Mouse (Mus musculus): ENCODE measurements around the gene Prkn. TPM values are rescaled to one million over a fixed set of nuclear protein-coding genes. Genes with fewer than 3 reads are reported as not detected.

The Prkn gene
- polyA plus RNA-seq, 1 experiment from 2014 or later = 0.14 TPM

- WGBS = 71% methylated on average over 5 of the region's 5 CpGs
- no peak for ATAC-seq (replicated peaks; ENCODE audit: low FRiP score)
- H3K9ac ChIP-seq (ENCODE audit: low read depth, low read length) = no peak overlapping the region
- no peak overlapping the region for H3K27ac ChIP-seq (ENCODE audit: low read depth, low read length)
- no peaks in the 10 kb centered on the region for H3K36me3 ChIP-seq (ENCODE audit: control insufficient read depth, insufficient read depth, low read length)
- DNase-seq (ENCODE audit: low spot score) = no peak
- H3K4me3 ChIP-seq (ENCODE audit: low read depth, low read length) = no peak overlapping the region
- no peaks in the 10 kb centered on the region for H3K4me1 ChIP-seq (replicated peaks; ENCODE audit: control insufficient read depth, insufficient read depth, low read length)
- H3K27me3 ChIP-seq (replicated peaks; ENCODE audit: control insufficient read depth, insufficient read depth, low read length) = no peaks in the 10 kb centered on the region
- no peak overlapping the region for H3K4me2 ChIP-seq
- H3K9me3 ChIP-seq (ENCODE audit: control insufficient read depth, low read length) = no peaks in the 10 kb centered on the region
These were observed 881.7 kb downstream of the Prkn start for GRCm38 (mm10) chr17:11721906-11722305.

- Histone ChIP-seq H3K4me3 (ENCODE audit: low read depth, low read length) (no peak overlapping the region), H3K4me2 (no peak overlapping the region), H3K9ac (ENCODE audit: low read depth, low read length) (no peak overlapping the region), H3K9me3 (ENCODE audit: control insufficient read depth, low read length) (no peaks in the 10 kb centered on the region), H3K27ac (ENCODE audit: low read depth, low read length) (no peak overlapping the region), H3K27me3 (replicated peaks; ENCODE audit: control insufficient read depth, insufficient read depth, low read length) (no peaks in the 10 kb centered on the region), H3K4me1 (replicated peaks; ENCODE audit: control insufficient read depth, insufficient read depth, low read length) (no peaks in the 10 kb centered on the region), H3K36me3 (ENCODE audit: control insufficient read depth, insufficient read depth, low read length) (no peaks in the 10 kb centered on the region)
- WGBS = 95% methylated on average over 1 of the region's 1 CpGs
- DNase-seq (ENCODE audit: low spot score) (no peak), ATAC-seq (replicated peaks; ENCODE audit: low FRiP score) (no peak)
These were observed 882.3 kb downstream of the Prkn start for GRCm38 (mm10) chr17:11722478-11722877.

DNA sequence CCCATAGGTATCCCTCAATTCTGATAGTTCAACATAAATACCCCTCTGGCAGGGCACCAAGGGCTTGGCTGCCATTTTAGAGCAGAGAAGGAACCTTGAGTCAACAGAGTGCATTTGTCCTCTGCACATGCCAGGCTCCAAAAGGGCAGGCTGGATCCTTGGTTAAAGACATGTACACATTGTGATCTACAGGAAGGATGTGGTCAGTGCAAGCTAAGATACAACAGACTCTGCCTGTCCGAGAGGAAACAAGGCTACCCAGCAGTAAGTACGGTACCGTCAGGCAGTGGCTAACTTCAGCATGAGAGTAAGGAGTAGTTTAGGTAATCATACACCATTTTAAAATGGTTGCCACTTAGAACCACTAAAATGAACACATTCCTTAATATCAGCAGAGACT lies 884.0 kb downstream of the Prkn start:
- Histone ChIP-seq H3K9ac (ENCODE audit: low read depth, low read length) (no peak overlapping the region), H3K27ac (ENCODE audit: low read depth, low read length) (no peak overlapping the region), H3K27me3 (replicated peaks; ENCODE audit: control insufficient read depth, insufficient read depth, low read length) (no peaks in the 10 kb centered on the region), H3K36me3 (ENCODE audit: control insufficient read depth, insufficient read depth, low read length) (no peaks in the 10 kb centered on the region), H3K4me2 (no peak overlapping the region), H3K4me3 (ENCODE audit: low read depth, low read length) (no peak overlapping the region), H3K4me1 (replicated peaks; ENCODE audit: control insufficient read depth, insufficient read depth, low read length) (no peaks in the 10 kb centered on the region), H3K9me3 (ENCODE audit: control insufficient read depth, low read length) (no peaks in the 10 kb centered on the region)
- no peak for DNase-seq (ENCODE audit: low spot score)
- ATAC-seq (replicated peaks; ENCODE audit: low FRiP score) = no peak; the same call in 1 of the 2 replicates
- WGBS = 50% methylated on average over 3 of the region's 3 CpGs

- 50% methylated on average over 1 of the region's 1 CpGs for WGBS
- Histone ChIP-seq H3K27ac (ENCODE audit: low read depth, low read length) (no peak overlapping the region), H3K4me2 (no peak overlapping the region), H3K9me3 (ENCODE audit: control insufficient read depth, low read length) (no peaks in the 10 kb centered on the region), H3K9ac (ENCODE audit: low read depth, low read length) (no peak overlapping the region), H3K27me3 (replicated peaks; ENCODE audit: control insufficient read depth, insufficient read depth, low read length) (no peaks in the 10 kb centered on the region), H3K4me1 (replicated peaks; ENCODE audit: control insufficient read depth, insufficient read depth, low read length) (no peaks in the 10 kb centered on the region), H3K4me3 (ENCODE audit: low read depth, low read length) (no peak overlapping the region), H3K36me3 (ENCODE audit: control insufficient read depth, insufficient read depth, low read length) (no peaks in the 10 kb centered on the region)
- DNase-seq (ENCODE audit: low spot score) (no peak), ATAC-seq (replicated peaks; ENCODE audit: low FRiP score) (no peak)
These were observed 886.9 kb downstream of the Prkn start for GRCm38 (mm10) chr17:11727101-11727500.

DNA sequence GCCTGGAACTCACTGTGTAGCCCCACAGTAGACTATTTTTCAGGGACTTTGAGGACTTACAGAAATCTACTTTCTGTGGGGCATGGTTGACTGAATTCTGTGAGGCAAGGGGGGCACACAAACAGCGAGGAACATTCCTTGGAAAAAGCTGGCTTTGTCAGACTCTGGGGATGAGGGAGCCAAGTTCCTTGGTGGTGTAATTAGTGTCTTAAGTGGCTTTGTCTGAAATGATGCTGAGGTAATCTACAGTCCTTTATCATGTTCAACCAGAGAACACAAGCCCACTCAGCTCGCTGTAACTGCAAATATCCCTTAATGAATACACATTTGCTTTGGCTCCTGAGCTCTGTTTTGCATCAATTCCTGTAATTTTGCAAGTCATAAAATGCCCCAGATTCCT lies 888.1 kb downstream of the Prkn start:
- DNase-seq (ENCODE audit: low spot score) (no peak), ATAC-seq (replicated peaks; ENCODE audit: low FRiP score) (no peak)
- no peaks in the 10 kb centered on the region for H3K27me3 ChIP-seq (replicated peaks; ENCODE audit: control insufficient read depth, insufficient read depth, low read length)
- H3K4me3 ChIP-seq (ENCODE audit: low read depth, low read length) = no peak overlapping the region
- no peaks in the 10 kb centered on the region for H3K4me1 ChIP-seq (replicated peaks; ENCODE audit: control insufficient read depth, insufficient read depth, low read length)
- H3K27ac ChIP-seq (ENCODE audit: low read depth, low read length) = no peak overlapping the region
- no peaks in the 10 kb centered on the region for H3K36me3 ChIP-seq (ENCODE audit: control insufficient read depth, insufficient read depth, low read length)
- 73% methylated on average over 2 of the region's 2 CpGs for WGBS
- no peak overlapping the region for H3K4me2 ChIP-seq
- H3K9me3 ChIP-seq (ENCODE audit: control insufficient read depth, low read length) = no peaks in the 10 kb centered on the region
- no peak overlapping the region for H3K9ac ChIP-seq (ENCODE audit: low read depth, low read length)

DNA sequence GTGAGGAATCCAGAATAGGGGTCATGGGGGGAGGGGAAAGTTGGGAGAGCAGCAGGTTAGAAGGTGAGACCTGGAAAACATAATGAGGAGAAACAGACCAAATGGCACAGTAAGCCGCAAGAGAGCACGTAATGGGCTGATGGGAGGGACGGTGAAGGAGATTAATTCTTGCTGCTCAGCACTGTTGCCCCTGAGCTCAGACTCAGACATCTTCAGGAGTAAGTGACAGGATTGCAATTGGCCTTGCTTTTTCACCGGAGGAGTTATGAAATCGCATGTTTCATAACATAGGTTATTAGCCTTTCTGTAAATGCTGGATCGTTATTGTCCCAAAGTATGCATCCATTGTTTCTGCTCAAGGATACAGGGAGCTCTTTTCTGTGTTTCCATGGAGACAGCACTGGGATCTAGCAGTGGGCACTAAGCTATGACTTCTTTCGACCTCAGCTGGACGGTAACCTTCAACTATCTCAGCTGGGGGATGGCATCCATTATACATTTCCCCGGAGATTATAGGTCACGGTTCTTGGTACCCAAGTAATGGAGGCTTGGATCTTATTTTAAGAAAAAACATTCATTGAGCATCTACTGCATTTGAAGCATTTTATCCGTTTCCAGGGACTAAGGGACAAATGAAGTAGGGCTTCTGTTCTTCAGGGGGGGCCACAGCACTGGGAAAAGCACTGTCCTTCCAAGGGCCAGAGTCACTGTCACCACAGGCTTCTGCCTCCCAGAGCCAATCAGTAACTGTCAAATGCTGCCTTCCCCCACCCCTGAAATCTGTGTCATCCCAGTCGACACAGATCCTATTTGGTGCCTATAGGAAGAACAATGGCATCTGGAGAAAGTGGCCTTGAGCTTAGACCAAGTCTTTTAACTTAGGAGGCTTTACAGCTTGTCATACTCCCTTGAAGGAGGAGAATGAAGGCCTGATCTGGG lies 890.7 kb downstream of the Prkn start:
- no peak overlapping the region for H3K27ac ChIP-seq (ENCODE audit: low read depth, low read length)
- H3K4me1 ChIP-seq (replicated peaks; ENCODE audit: control insufficient read depth, insufficient read depth, low read length) = no peaks in the 10 kb centered on the region
- H3K9me3 ChIP-seq (ENCODE audit: control insufficient read depth, low read length) = no peaks in the 10 kb centered on the region
- H3K27me3 ChIP-seq (replicated peaks; ENCODE audit: control insufficient read depth, insufficient read depth, low read length) = no peaks in the 10 kb centered on the region
- H3K9ac ChIP-seq (ENCODE audit: low read depth, low read length) = no peak overlapping the region
- no peak for DNase-seq (ENCODE audit: low spot score)
- H3K36me3 ChIP-seq (ENCODE audit: control insufficient read depth, insufficient read depth, low read length) = no peaks in the 10 kb centered on the region
- H3K4me2 ChIP-seq = no peak overlapping the region
- ATAC-seq (replicated peaks; ENCODE audit: low FRiP score) = no peak
- WGBS = 83% methylated on average over 12 of the region's 12 CpGs
- H3K4me3 ChIP-seq (ENCODE audit: low read depth, low read length) = no peak overlapping the region

DNA sequence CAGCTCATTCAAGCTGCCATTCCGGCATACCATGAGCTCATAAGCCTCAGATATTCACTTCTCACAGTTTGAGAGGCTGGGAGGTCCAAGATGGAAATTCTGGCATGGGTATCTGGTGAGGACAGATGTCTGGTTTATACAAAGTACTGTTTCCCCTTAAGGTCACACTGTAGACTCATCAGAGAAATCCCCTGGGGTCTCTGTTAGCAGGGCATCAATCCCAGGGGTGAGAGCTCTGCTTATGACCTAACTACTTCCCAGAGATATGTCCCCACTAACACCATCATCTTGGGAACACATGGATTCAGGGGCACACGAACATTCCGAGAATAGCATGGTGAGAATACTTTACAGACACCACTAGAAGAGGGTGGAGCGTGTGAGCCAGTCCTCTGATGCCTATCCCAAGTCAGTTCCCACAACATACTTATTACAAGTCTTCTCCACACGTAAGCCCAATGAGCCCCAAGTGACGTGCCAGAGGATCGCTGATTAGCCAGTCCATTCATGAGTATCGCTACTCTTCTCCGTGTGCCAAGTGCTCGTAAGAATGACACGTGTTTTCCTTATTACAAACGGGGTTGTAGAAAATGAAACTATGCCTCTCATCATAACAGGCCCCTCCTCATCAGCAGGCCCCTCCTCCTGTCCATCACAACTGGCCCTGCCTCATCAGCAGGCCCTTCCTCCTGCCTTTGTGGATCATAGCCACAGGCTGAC lies 895.1 kb downstream of the Prkn start:
- WGBS = 90% methylated on average over 12 of the region's 12 CpGs
- no peak overlapping the region for H3K27ac ChIP-seq (ENCODE audit: low read depth, low read length)
- H3K4me2 ChIP-seq = no peak overlapping the region
- no peak for DNase-seq (ENCODE audit: low spot score)
- H3K4me3 ChIP-seq (ENCODE audit: low read depth, low read length) = no peak overlapping the region
- ATAC-seq (replicated peaks; ENCODE audit: low FRiP score) = no peak
- H3K4me1 ChIP-seq (replicated peaks; ENCODE audit: control insufficient read depth, insufficient read depth, low read length) = no peaks in the 10 kb centered on the region
- no peaks in the 10 kb centered on the region for H3K9me3 ChIP-seq (ENCODE audit: control insufficient read depth, low read length)
- H3K27me3 ChIP-seq (replicated peaks; ENCODE audit: control insufficient read depth, insufficient read depth, low read length) = no peaks in the 10 kb centered on the region
- no peak overlapping the region for H3K9ac ChIP-seq (ENCODE audit: low read depth, low read length)
- H3K36me3 ChIP-seq (ENCODE audit: control insufficient read depth, insufficient read depth, low read length) = no peaks in the 10 kb centered on the region

GRCm38 (mm10) chr17:11736531-11736930 lies 896.3 kb downstream of the Prkn start:
- H3K27me3 ChIP-seq (replicated peaks; ENCODE audit: control insufficient read depth, insufficient read depth, low read length) = no peaks in the 10 kb centered on the region
- H3K9ac ChIP-seq (ENCODE audit: low read depth, low read length) = no peak overlapping the region
- no peaks in the 10 kb centered on the region for H3K9me3 ChIP-seq (ENCODE audit: control insufficient read depth, low read length)
- no peak overlapping the region for H3K4me3 ChIP-seq (ENCODE audit: low read depth, low read length)
- no peaks in the 10 kb centered on the region for H3K4me1 ChIP-seq (replicated peaks; ENCODE audit: control insufficient read depth, insufficient read depth, low read length)
- 75% methylated on average over 3 of the region's 3 CpGs for WGBS
- H3K36me3 ChIP-seq (ENCODE audit: control insufficient read depth, insufficient read depth, low read length) = no peaks in the 10 kb centered on the region
- no peak overlapping the region for H3K4me2 ChIP-seq
- no peak for DNase-seq (ENCODE audit: low spot score)
- H3K27ac ChIP-seq (ENCODE audit: low read depth, low read length) = no peak overlapping the region
- ATAC-seq (replicated peaks; ENCODE audit: low FRiP score) = no peak
